Mouse (Mus musculus): ENCODE data around the gene Exoc5.
A peak's percentile ranks its signal among the peaks of the same experiment; 100 is the strongest.

Exoc5 gene

DNA sequence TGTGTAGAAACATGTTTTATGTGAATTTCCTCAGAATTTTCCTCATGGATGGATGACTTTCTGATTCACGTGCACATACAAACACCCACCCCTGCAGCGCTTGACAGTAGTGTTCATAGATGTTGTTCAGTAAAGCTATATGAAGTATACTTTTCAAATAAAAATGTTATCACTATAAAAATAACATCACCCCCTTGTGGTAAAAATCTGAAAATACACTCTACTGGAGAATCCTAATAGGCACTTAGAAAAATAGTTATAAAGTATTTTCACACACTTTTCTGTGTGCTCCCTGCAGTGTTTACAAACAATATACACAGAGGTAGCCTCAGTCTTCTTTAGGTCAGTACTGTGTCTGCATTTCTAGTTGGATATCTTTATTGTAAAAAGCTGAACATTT lies 58.5 kb downstream of the Exoc5 start:
- DNase-seq (ENCODE audit: low spot score in 2 of 2) = no peak

DNA sequence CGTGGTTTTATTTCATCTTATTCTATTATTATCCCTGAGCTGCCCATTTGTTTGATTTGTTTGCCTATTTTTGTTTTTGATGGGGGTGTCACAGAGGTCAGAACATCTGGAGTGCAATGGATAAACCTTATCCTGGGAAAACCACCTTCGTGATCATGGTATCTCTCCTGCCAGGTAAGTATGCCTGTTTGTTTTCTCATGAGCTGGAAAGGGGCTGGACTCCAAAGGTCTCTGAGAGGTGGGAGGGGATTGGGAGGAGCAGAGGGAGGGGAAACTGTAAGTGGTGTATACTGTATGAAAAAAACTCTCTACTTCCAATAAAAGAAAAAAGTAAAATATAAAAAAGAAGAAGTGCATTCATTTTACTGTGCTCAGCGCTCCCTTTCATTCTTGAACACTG lies 64.8 kb downstream of the Exoc5 start:
- no peak for DNase-seq (ENCODE audit: low spot score in 2 of 2)

DNA sequence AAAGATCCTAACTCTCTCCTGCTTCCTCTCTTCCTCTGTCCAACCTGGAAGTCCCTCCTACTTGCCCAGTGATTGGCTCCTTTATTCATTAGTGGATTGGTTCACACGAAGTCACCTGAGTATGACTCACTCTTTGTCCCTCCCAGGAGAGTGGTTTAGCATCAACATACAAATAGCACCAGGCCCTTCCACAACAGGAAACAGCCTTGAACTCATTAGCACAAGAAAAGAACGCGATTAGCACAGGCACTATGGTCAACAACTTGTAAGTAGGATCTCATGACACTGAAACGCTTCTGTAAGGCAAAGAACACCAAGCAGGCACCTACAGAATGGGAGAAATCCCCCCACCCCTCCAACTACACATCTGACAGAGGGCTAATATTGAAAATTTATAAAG lies 67.7 kb downstream of the Exoc5 start:
- DNase-seq (ENCODE audit: low spot score in 2 of 2) = no peak

DNA sequence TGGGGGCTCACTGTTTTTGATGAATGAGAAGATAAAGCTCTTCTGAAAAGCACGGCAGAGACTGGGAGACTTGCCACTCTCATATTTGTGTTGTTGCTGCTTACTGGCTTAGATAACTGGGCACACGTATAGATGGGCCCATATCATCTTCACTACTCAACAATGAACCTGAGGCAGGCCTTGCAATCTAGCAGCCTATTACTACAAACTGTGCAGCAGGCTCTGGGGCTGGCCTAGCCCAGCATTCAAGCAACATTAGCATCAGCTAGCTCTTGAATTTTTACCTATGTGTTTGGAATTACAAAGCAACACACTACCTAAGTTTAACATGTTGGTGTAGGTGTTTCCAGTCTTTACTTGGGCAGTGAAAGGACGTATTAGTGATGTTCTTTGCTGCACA lies 72.6 kb downstream of the Exoc5 start:
- DNase-seq (ENCODE audit: low spot score in 2 of 2) = no peak

DNA sequence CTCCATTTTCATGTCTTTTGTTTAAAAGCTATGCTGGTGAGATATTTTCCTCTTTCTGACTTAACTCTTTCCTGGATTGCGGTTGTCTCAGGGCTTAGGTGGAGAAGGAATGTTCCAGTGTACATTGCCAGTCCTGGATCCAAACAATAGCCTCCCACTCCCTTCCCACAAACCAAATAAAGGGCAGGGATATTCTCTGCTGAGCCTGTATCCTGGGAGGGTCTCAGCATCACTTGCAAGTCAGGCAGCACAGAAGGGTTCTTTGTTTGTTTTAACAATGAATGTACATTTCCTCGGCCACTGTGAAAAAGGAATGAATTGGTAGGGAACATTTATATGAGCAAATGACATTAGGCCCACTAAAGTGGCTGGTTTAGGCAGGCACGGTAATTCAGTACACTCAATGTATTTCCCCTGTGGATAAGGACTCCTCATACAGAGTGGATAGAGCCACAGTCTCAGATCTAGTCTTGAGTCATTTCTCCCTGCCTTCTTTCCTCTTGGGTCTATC lies 74.3 kb downstream of the Exoc5 start:
- no peak for DNase-seq (ENCODE audit: low spot score in 2 of 2)

DNA sequence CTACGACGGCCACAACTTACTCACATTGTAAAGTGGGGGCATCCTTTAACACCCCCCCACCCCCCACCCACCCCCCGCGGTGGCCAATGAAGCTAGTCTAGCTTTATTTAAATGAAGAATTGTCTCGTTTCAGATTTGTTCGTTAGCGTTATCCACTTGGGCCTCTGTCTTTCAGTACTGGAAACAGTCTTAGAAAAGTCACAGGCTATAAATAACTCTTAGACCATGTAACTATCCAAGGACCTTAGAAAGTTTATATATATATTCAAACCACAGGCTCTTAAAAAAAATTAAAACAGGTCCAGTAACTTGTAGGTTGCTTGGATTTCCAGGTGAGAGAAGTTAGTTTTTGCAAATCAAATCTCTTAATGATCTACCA lies 75.3 kb downstream of the Exoc5 start:
- DNase-seq (ENCODE audit: low spot score in 2 of 2) = no peak

DNA sequence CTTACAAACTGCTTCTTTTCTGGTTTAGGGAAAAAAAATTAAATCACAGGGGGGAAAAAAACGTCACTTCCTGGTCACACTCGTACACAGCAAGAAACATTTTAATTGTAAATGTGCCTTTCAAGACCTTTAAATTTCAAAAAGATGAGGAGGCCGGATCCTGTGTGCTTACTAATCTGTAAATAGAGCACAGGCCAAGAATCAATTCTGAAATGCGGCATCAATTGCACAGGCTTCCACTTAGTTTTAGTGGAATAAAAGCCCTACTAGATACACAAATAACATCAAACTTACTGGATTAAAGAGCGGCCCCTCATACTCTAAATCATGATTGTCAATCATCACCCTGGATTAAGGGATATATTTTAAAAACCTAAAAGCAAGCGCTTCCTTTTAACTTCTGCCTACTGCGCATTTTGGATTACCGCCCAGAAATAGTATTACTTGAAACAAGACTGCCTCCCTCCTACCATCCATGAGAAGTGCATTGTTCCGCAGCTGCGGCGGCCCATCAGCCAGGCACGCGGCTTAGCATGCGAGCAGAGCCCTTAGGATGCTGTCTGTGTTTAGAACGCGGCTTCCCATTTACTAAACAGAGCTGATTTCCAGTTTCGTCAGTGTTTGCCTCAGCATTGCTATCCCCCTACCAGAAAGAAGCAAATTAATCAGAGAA lies 75.8 kb downstream of the Exoc5 start:
- DNase-seq (ENCODE audit: low spot score in 2 of 2) = peak; percentile 36 to 66

DNA sequence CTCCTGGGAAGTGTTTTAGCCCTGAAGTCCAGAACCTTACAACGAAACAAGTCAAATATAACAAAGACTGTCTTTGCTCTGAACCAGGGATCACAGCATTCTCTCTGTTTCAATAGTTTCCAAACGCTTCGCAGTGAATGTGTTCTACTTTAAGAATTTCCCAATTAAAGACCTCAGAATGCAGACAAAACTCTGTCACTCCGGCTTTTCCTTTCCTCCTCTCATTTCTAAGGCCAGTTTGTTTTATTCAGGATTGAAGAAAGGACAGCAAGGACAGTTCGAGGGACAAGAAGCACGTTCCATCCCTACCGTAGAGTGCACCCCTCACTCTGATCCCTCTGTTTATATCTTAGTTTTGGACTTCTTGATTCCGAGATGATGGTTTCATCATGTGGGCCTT lies 76.6 kb downstream of the Exoc5 start:
- DNase-seq (ENCODE audit: low spot score in 2 of 2) = no peak

DNA sequence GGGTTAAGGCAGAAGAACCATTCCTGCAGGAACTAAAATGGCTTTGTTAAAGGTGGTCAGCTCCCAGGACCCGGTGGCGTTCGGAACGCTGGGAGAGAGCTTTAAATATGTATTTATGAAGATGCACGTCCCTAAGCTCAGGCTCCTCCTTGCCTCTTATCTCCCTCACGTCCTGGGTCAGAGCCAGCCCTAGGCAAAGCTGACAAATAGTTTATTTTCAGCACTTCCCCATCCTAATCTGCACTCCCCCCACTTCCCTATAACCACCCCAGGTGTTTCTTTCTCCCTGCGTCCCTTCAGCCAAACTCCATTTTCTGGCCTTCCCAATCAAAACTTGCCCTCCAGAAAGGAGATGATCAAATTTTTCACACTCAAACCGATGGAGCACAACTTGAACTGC lies 80.2 kb downstream of the Exoc5 start:
- no peak for DNase-seq (ENCODE audit: low spot score in 2 of 2)

DNA sequence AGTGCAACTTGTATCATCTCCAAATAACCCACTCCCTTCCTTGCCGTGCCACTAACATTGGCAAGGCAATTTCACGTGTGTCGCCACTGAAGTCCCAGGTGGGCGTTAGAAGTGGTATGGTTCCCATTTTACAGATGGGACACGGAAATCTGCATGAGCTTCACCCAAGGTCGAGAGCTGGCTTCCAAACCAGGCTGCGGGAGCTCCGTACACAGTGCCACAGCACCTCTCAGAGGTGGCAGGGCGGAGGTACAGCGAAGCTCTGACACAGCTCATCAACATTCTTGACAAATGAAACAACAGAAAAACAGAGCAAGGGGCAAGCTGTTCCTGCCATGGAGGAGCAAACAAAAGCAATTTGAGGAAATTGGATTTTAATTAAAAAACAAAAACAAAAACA lies 80.8 kb downstream of the Exoc5 start:
- DNase-seq (ENCODE audit: low spot score in 2 of 2) = peak in 1 of 2 experiments; percentile 37

DNA sequence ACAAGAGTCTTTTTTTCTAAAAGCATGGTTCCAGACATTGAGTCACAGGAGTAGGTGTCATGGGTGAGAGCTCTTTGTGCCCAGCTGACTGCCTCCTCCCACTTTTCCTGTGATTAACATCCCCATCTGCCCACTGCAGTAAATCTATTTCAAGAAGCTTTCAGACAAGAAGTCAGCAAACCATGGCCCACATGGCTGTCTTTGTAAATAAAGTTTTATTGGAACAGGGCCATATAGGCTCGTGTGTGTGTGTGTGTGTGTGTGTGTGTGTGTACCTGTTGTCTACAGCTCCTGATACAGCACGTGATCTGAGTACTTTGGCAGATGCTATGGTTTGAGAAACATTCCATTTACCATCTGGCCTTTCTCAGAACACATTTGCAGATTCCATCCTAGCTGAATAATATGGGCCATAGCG lies 87.5 kb downstream of the Exoc5 start:
- DNase-seq (ENCODE audit: low spot score in 2 of 2) = no peak

DNA sequence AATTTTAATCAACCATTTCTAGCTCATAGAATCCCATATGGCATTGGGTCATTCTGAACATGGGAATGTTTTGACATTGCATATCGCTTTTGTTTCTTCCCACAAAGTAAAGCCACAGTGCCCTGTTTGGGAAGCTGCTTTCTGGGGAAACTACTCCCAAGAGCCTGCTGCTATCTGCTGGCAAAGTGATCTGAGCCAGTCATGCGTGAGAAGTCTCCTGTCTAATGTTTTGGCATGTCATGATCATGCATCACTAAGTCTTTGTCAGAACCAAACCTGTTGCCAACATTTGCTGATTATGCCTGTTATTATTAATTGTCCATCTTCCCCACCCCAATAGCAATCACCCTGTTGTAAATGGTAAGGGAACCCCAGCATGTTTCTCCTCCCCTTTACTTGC lies 94.9 kb downstream of the Exoc5 start:
- DNase-seq (ENCODE audit: low spot score in 2 of 2) = peak in 1 of 2 experiments; percentile 27

DNA sequence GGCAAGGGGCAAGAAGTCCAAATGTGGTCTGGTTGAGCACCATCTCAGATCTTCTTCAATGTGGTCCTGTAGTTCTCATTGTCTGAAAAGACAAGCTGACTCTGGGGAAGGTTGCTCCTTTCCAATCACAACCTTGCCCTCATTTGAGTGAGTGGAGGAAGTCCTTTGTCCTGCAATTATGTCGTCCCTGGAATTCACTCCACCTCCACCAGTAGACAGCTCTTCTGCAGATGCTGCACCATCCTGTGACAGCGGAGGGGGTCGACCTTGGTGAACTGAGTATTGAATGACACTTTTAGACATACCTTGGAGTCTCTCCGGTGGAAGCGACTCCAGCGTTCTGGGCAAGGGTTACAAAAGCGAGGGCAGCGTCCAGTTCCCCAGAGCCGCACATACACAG lies 97.8 kb downstream of the Exoc5 start:
- DNase-seq (ENCODE audit: low spot score in 2 of 2) = no peak
